Mouse (Mus musculus): ENCODE data around the gene 4930467E23Rik.
"Not testable (repeated sequence)": the region's sequence is repeated elsewhere in the genome, so short reads cannot be mapped to it uniquely, and the experiment has no call there.

DNA sequence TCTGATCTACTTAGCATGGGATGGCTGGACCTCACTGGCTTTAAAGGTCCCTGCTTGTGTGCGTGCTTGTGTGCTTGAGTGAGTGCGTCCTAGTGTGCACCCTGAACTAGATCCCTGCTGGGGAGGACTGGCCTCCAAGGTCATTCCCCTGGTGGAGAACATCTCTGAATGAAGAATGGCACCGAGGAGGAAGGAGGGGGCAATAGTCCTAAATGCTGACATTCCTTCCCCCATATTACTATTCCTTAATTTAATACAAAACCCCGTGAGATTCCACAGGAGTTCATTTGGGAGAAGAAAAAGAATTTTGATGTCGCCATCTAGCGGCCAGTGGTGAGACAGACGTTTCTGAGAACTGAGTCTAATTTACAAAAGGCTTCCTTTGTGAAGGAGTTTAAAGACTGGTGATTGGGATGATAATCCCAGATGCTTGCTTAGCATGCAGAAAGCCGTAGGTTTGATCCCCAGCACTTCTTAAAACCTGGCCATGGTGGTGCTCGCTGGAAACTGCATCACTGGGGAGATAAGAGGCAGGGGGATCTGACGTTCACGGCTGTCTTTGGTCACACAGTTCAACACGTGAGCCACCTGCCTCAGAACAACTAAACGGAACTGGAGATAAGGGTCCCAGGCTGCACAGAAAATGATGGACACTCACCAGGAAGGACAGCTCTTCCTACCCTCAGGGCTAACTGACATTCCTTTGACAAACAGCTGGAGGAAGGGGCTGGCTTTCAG lies 26.2 kb upstream of the 4930467E23Rik start:
- TF ChIP-seq POLR2A (IDR thresholded peaks at IDR 0.05; ENCODE audit: low read depth, low read length): not testable (repeated sequence)
- peak; percentile 4; the same call in 1 of the 2 replicates for TF ChIP-seq CTCF (IDR thresholded peaks at IDR 0.05; ENCODE audit: extremely low read depth, insufficient read length, insufficient replicate concordance, low read depth, low read length)
